Mouse (Mus musculus) CH12.LX (cell line): Measurements from ENCODE around the gene Ms4a4d.

Experiments used
- CTCF ChIP-seq, 2 experiments: IDR thresholded peaks in 1 of 2; conservative IDR thresholded peaks in 1 of 2; 2 replicates each; pipeline ENCODE4 v1.5.1; 2011 to 2012; ENCODE audit warnings: low read depth in 2 of 2, low read length in 2 of 2, improper control_type of control experiment in 1 of 2, inconsistent platforms in 1 of 2, mild to moderate bottlenecking in 1 of 2, moderate library complexity in 1 of 2
- ETS1 ChIP-seq: conservative IDR thresholded peaks from 2 replicates; pipeline ENCODE4 v1.6.1; 2012; ENCODE audit warnings: low read depth, mild to moderate bottlenecking, inconsistent platforms, low read length, improper control_type of control experiment, moderate library complexity
- IRF4 ChIP-seq: IDR thresholded peaks from 2 replicates; pipeline ENCODE4 v1.6.1; 2014; ENCODE audit warnings: low read depth, mild to moderate bottlenecking, inconsistent platforms, low read length, improper control_type of control experiment
- KAT2A ChIP-seq: IDR thresholded peaks from 2 replicates; pipeline ENCODE4 v1.6.1; 2012; ENCODE audit warnings: low read length, improper control_type of control experiment, inconsistent platforms; ENCODE audit not compliant: insufficient replicate concordance
- MAX ChIP-seq: IDR thresholded peaks from 2 replicates; pipeline ENCODE4 v1.6.1; 2011; ENCODE audit warnings: low read length, improper control_type of control experiment
- MYC ChIP-seq: IDR thresholded peaks from 2 replicates; pipeline ENCODE4 v1.6.1; 2011; ENCODE audit warnings: low read depth, mild to moderate bottlenecking, improper control_type of control experiment, low read length
- POLR2A ChIP-seq: IDR thresholded peaks from 2 replicates; pipeline ENCODE4 v1.6.1; 2011; ENCODE audit warnings: low read depth, mild to moderate bottlenecking, improper control_type of control experiment, low read length
- SMC3 ChIP-seq: IDR thresholded peaks from 2 replicates; pipeline ENCODE4 v1.6.1; 2011; ENCODE audit warnings: low read depth, low read length, improper control_type of control experiment

GRCm38 (mm10) chr19:11496361-11496760 is 40.2 kb upstream of the Ms4a4d start:
- no peak for TF ChIP-seq MYC
- TF ChIP-seq CTCF (conservative IDR thresholded peaks at IDR 0.05 in 1 of 2, IDR thresholded peaks at IDR 0.05 in 1 of 2; ENCODE audit: low read depth in 2 of 2, low read length in 2 of 2) = no peak
- TF ChIP-seq MAX = no peak
- TF ChIP-seq IRF4 = no peak
- no peak for TF ChIP-seq ETS1
- no peak for TF ChIP-seq SMC3
- no peak for TF ChIP-seq KAT2A
- no peak for TF ChIP-seq POLR2A
